8 mouse cellular contexts compared by ENCODE assay signal in genomic region chr8:83458222-83458621, GRCm38 (mm10). TPM values are rescaled to one million over a fixed set of nuclear protein-coding genes. Genes with fewer than 3 reads are reported as not detected.
DNase-seq lines count a peak whose midpoint lies in the region; ATAC-seq and TF ChIP-seq lines count a peak whose summit lies in the region.

Gene Scoc, minus strand, starts transcription at chr8:83458391.

- no peak within 1 kb of the TSS for H3K27ac ChIP-seq in ES-Bruce4 (ENCODE audit: insufficient read depth, low read length)
- H3K27ac ChIP-seq in bone marrow macrophage, adult 2 months (ENCODE audit: insufficient read depth, low read depth, low read length): no peak within 1 kb of the TSS
- H3K27ac ChIP-seq in liver, embryonic 12.5 days: no peak within 1 kb of the TSS

- no peak for TF ChIP-seq CTCF in ES-Bruce4 (IDR thresholded peaks at IDR 0.05; ENCODE audit: low read depth, low read length)
- no peak for TF ChIP-seq CTCF in bone marrow macrophage, adult 2 months (IDR thresholded peaks at IDR 0.05; ENCODE audit: low read depth, low read length)

- no peak within 1 kb of the TSS for H3K4me2 ChIP-seq in liver, embryonic 12.5 days

- no peak for ATAC-seq in liver, embryonic 12.5 days
- no peak for ATAC-seq in neutrophil, adult 5-6 weeks (ENCODE audit: extremely low read depth, insufficient number of reproducible peaks, low FRiP score, poor library complexity, severe bottlenecking)

- H3K9me3 ChIP-seq in ES-Bruce4 (replicated peaks; ENCODE audit: control insufficient read depth, insufficient read depth, low read length, poor library complexity, severe bottlenecking): peaks cover 5% of the 10 kb centered on the region; the same call in 1 of the 2 replicates
- no peaks in the 10 kb centered on the region for H3K9me3 ChIP-seq in liver, embryonic 12.5 days (replicated peaks)

- no peak for DNase-seq in gonadal fat pad, adult 2 months (ENCODE audit: low read depth)
- DNase-seq in kidney, adult 11 months: peak; percentile 88
- DNase-seq in right cerebral cortex, postnatal 14 days: no peak
- no peak for DNase-seq in urinary bladder, postnatal 14 days (ENCODE audit: low spot score)

- no peaks in the 10 kb centered on the region for H3K4me1 ChIP-seq in ES-Bruce4 (ENCODE audit: control insufficient read depth, insufficient read depth, low read length)
- H3K4me1 ChIP-seq in bone marrow macrophage, adult 2 months (ENCODE audit: control insufficient read depth, insufficient read depth, low read length): no peaks in the 10 kb centered on the region
- H3K4me1 ChIP-seq in liver, embryonic 12.5 days: no peaks in the 10 kb centered on the region

- no peak for TF ChIP-seq POLR2A in ES-Bruce4 (IDR thresholded peaks at IDR 0.05; ENCODE audit: insufficient read depth, low read length)
- no peak for TF ChIP-seq POLR2A in bone marrow macrophage, adult 2 months (IDR thresholded peaks at IDR 0.05; ENCODE audit: borderline replicate concordance, low read depth, low read length)

- WGBS in liver, embryonic 12.5 days (ENCODE audit: insufficient replicate concordance): 68% methylated on average over 14 of the region's 14 CpGs

- no peaks in the 10 kb centered on the region for H3K36me3 ChIP-seq in ES-Bruce4 (ENCODE audit: control insufficient read depth, insufficient read depth, low read length, poor library complexity, severe bottlenecking)
- H3K36me3 ChIP-seq in liver, embryonic 12.5 days: no peaks in the 10 kb centered on the region

- H3K9ac ChIP-seq in ES-Bruce4 (ENCODE audit: low read depth, poor library complexity, severe bottlenecking): no peak within 1 kb of the TSS
- H3K9ac ChIP-seq in liver, embryonic 12.5 days: no peak within 1 kb of the TSS

- H3K27me3 ChIP-seq in ES-Bruce4 (ENCODE audit: control insufficient read depth, insufficient read depth, low read length, poor library complexity, severe bottlenecking): peaks cover 2% of the 10 kb centered on the region; the same call in 1 of the 2 replicates
- H3K27me3 ChIP-seq in liver, embryonic 12.5 days (replicated peaks): no peaks in the 10 kb centered on the region

- no peak within 1 kb of the TSS for H3K4me3 ChIP-seq in ES-Bruce4 (ENCODE audit: low read depth, low read length)
- no peak within 1 kb of the TSS for H3K4me3 ChIP-seq in bone marrow macrophage, adult 2 months (ENCODE audit: insufficient read depth, low read length)
- H3K4me3 ChIP-seq in liver, embryonic 12.5 days: no peak within 1 kb of the TSS

- TF ChIP-seq EP300 in ES-Bruce4 (IDR thresholded peaks at IDR 0.05; ENCODE audit: insufficient read depth, low read depth, low read length): no peak

RNA-seq across cellular contexts. Expression of gene Scoc, which starts in this region (rescaled TPM):
- polyA plus RNA-seq in ES-Bruce4 (2011; ENCODE audit: insufficient read depth, insufficient read length, low read depth, missing spikeins): 76.3 and 82.9 TPM in 2 replicates
- polyA plus RNA-seq in bone marrow macrophage, adult 2 months (2012; ENCODE audit: insufficient read depth, insufficient read length, missing spikeins): 49.5 and 50.3 TPM in 2 replicates
- polyA plus RNA-seq in gonadal fat pad, adult 2 months (2012; rRNA removed): 10.6 and 14.3 TPM in 2 replicates
- 78.8 and 84.8 TPM in 2 replicates for polyA plus RNA-seq in liver, embryonic 12.5 days (2016; fragmentation: Nextera tagmentation; extraction: Ambion mirVana)
- 18.7 and 20.5 TPM in 2 replicates for total RNA-seq in neutrophil, adult 5-6 weeks (2017)
